Mouse (Mus musculus): ENCODE measurements at regions not wholly inside any gene's neighbourhood (a gene's known extent, or its start where the extent isn't known, plus 50 kb on each side); places are given as distances from the start of the nearest gene placed in this dataset.

DNA sequence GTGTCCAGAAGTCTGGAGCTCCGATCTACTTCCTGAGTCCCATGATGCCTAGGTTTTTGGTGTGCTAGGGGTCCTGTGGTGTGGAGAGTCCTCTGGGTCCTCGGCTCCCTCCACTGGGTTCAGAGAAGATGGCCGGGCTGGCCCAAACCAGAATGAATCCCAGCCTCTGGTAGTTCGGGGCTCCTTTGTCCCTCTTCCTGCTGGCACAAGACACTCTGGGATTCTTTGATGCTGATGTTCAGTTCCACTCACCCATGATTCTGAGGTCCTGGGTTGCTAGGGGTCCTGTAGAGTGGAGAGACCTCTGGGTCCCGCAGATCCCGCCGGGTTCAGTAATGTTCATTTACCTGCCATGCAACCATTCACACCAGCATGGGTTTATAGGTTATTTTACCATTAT is 165.6 kb downstream of the Scgb1b7 start:
- peak in 1 of 2 experiments; percentile 51 for DNase-seq (ENCODE audit: low spot score in 2 of 2)
